Mouse (Mus musculus) midbrain, postnatal 0 days (tissue): ENCODE measurements around the gene Fxyd2. TPM values are rescaled to one million over a fixed set of nuclear protein-coding genes. Genes with fewer than 3 reads are reported as not detected.
A peak's percentile ranks its signal among the peaks of the same experiment; 100 is the strongest.

Source experiments
- ATAC-seq: fragments of 200-750 bp; cut with Nextera tagmentation; 2 replicates; pipeline ENCODE4 v1.8.0; 2017; ENCODE audit warnings: moderate number of reproducible peaks, mild to moderate bottlenecking, moderate TSS enrichment, moderate library complexity; ENCODE audit not compliant: low FRiP score
- DNase-seq: peaks from one replicate; pipeline ENCODE4 v3.0.0-alpha.2; 2015; ENCODE audit warnings: low spot score
- H3K27ac ChIP-seq: fragments of 300-500 bp; sonication (generic); 2 replicates; pipeline ENCODE4 v1.5.1; 2014; ENCODE audit warnings: low read depth, mild to moderate bottlenecking, low read length, mixed read lengths
- H3K27me3 ChIP-seq: fragments of 300-500 bp; sonication (generic); 2 replicates; pipeline ENCODE4 v1.6.1; 2014; ENCODE audit warnings: low read length, control low read depth, mixed read lengths; ENCODE audit not compliant: insufficient read depth
- H3K36me3 ChIP-seq: fragments of 300-500 bp; sonication (generic); 2 replicates; pipeline ENCODE4 v1.6.1; 2014; ENCODE audit warnings: low read length, control low read depth, mixed read lengths; ENCODE audit not compliant: insufficient read depth
- H3K4me1 ChIP-seq: fragments of 300-500 bp; sonication (generic); 2 replicates; pipeline ENCODE4 v1.6.1; 2014; ENCODE audit warnings: mild to moderate bottlenecking, control low read depth, antibody characterized with exemption, low read length, mixed read lengths; ENCODE audit not compliant: insufficient read depth
- H3K4me2 ChIP-seq: fragments of 300-500 bp; sonication (generic); 2 replicates; pipeline ENCODE4 v1.6.1; 2014; ENCODE audit warnings: low read depth, mild to moderate bottlenecking, low read length, mixed read lengths; ENCODE audit not compliant: poor library complexity, severe bottlenecking
- H3K4me3 ChIP-seq: fragments of 300-500 bp; sonication (generic); 2 replicates; pipeline ENCODE4 v1.5.1; 2014; ENCODE audit warnings: low read depth, mild to moderate bottlenecking, low read length, moderate library complexity
- H3K9ac ChIP-seq: fragments of 300-500 bp; sonication (generic); replicated peaks from 2 replicates; pipeline ENCODE4 v1.6.1; 2014; ENCODE audit warnings: mild to moderate bottlenecking, low read length, moderate library complexity, mixed read lengths; ENCODE audit not compliant: poor library complexity, severe bottlenecking
- H3K9me3 ChIP-seq: fragments of 300-500 bp; sonication (generic); 2 replicates; pipeline ENCODE4 v1.6.1; 2016; ENCODE audit warnings: low read length, control low read depth
- CTCF ChIP-seq: IDR thresholded peaks from 2 replicates; pipeline ENCODE4 v1.5.1; 2016; ENCODE audit warnings: antibody characterized with exemption, mild to moderate bottlenecking
- WGBS: fragments of 180-500 bp; shearing (Covaris S2); extraction: QIAGEN DNeasy Blood & Tissue Kit; methylation state at CpG from one replicate; pipeline ENCODE4 v1.1.7; 2014; 5-methylcytosine and 5-hydroxymethylcytosine counted together
- polyA plus RNA-seq: library from polyadenylated mRNA; unstranded; fragments of >200 nt; fragmentation: Nextera tagmentation; extraction: Ambion mirVana; gene quantifications from 2 replicates; pipeline ENCODE4 v1.2.1, GENCODE M21; 2015
- total RNA-seq: library from RNA; depleted of rRNA; stranded (reverse); fragments of >200 nt; gene quantifications from 2 replicates; pipeline ENCODE4 v1.2.3, GENCODE M21; 2014

Fxyd2 gene
- total and polyA plus RNA-seq, 2 experiments from 2014 or later = 21.0 to 40.8 TPM

DNA sequence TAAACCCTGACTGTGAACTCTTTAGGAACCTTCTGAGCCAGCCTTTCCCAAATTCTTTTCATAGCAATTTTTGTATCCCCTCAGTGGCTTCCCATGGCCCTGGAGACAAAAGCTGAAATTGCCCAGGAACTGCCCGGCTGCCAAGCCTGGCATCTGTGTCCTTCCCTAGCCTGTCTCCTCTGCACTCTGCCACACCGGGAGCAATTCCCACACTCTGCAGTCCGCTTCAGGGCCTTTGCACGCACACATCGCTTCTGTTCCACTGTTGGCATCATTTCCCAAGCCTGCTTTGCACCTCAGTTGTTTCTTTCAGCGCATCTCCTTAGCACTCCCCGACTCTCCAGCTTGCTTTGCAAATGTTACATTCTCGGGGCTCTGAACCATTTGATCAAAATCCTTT lies 31.8 kb upstream of the Fxyd2 start:
- TF ChIP-seq CTCF = no peak
- Histone ChIP-seq H3K27me3 (no peaks in the 10 kb centered on the region), H3K9me3 (no peaks in the 10 kb centered on the region), H3K4me2 (no peak overlapping the region), H3K9ac (no peak overlapping the region), H3K4me1 (peaks cover 7% of the 10 kb centered on the region), H3K27ac (no peak overlapping the region), H3K4me3 (no peak overlapping the region), H3K36me3 (no peaks in the 10 kb centered on the region)
- ATAC-seq (no peak), DNase-seq (no peak)
- WGBS = 74% methylated on average over 8 of the region's 8 CpGs

DNA sequence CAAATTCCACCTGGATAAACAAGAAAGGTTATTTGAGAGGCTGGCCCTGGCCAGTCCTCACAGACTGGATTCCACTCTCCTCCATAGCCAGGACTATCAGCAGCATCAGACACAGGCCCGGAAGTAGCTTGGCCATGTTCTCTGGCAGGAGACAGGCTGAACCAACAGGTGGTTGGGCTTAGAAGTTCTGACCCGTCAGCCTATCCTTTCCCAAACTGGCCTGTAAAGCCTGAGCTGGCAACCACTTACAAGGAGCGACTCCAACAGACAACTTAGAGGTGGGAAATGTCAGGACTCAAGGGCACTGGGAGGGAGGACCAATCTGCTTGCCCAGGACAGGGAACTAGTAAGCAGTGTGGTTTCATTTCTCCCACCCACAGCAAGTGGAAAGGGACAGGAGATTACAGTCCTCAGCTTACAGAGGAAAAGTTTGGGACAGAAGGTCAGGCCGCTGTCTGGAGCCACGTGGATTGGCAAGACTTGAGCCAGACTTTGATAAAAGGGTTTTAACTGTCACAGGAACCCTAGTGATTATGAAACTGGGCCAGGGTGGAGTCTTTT lies 31.0 kb upstream of the Fxyd2 start:
- Histone ChIP-seq H3K9ac (no peak overlapping the region), H3K4me1 (peaks cover 7% of the 10 kb centered on the region), H3K9me3 (no peaks in the 10 kb centered on the region), H3K36me3 (no peaks in the 10 kb centered on the region), H3K4me3 (no peak overlapping the region), H3K27ac (no peak overlapping the region), H3K4me2 (no peak overlapping the region), H3K27me3 (no peaks in the 10 kb centered on the region)
- DNase-seq (no peak), ATAC-seq (no peak)
- TF ChIP-seq CTCF = no peak
- 77% methylated on average over 5 of the region's 5 CpGs for WGBS

DNA sequence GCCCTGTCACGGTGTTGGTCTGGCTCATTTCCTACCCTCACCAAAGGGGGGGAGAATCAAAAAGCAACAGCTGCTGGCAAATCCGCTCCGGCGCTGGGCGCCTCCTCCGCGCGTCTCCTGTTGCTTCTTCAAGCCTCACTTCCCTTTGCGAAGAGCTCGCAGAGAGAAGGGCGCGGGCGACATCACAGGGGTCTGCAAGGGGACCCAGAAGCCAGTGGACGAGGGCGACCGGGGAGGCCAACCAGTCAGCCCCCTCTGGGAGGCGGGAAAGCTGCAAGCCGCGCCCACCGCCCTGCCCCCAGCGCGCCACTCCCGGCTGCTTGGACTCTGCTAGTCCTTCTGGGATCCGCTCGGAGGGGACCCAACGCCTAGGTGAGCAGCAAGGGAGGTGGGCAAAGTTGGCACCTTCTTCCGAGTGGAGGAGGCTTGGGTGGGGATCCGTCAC lies 29.3 kb upstream of the Fxyd2 start, which contains the start of gene Fxyd6:
Fxyd6 (plus strand) TSS at position 69 of the 445 bp plus-strand sequence.
- H3K9ac ChIP-seq = peak within 1 kb of the TSS; percentile 86
- H3K4me2 ChIP-seq = peak within 1 kb of the TSS; percentile 58
- no peaks in the 10 kb centered on the region for H3K36me3 ChIP-seq
- peaks cover 7% of the 10 kb centered on the region for H3K4me1 ChIP-seq
- TF ChIP-seq CTCF = no peak; the same call in 1 of the 2 replicates
- under 1% methylated on average over 28 of the region's 28 CpGs for WGBS
- ATAC-seq (peak; percentile 74), DNase-seq (peak; percentile 81)
- H3K4me3 ChIP-seq = peak within 1 kb of the TSS; percentile 76
- H3K27ac ChIP-seq = peak within 1 kb of the TSS; percentile 89
- no peaks in the 10 kb centered on the region for H3K9me3 ChIP-seq
- H3K27me3 ChIP-seq = no peaks in the 10 kb centered on the region

DNA sequence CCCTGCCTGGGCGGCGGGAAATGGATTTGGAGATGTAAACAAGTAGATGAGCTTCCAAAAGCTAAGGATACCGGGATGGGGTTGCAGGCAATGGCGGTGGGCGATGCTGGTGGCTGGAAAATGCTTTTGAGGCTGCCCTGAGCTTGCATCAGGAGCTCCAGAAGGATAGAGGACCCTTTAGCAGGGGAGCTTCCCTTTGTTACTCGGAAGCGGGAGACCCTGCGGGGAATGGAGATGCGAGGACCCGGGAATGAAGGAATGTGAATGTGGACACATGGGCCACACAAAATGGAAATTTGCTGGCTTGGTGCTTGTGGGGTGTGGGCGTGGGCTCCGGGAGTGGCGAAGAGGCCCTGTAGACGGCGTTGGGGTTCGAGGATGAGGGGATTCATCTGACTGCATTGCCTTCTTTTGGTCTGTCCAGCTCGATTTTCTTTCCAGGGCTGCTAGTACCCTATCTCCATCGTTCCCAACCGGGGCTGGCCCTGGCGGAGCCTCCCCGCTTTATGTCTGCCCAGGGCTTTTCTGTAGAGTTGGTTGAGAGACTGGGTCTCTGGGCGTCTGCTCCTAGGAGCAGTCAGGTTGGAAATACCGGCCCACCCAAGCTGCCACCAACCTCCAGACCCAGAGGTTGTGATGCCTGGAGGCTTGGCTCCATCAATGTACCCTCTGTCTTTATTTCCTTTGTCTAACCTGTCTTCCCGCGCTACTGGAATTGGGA lies 28.7 kb upstream of the Fxyd2 start:
- no peak for TF ChIP-seq CTCF
- Histone ChIP-seq H3K9ac (peak overlapping the region; percentile 86), H3K4me1 (peaks cover 7% of the 10 kb centered on the region), H3K4me2 (peak overlapping the region; percentile 58), H3K9me3 (no peaks in the 10 kb centered on the region), H3K27me3 (no peaks in the 10 kb centered on the region), H3K4me3 (peak overlapping the region; percentile 76), H3K36me3 (peaks cover 5% of the 10 kb centered on the region; the same call in 1 of the 2 replicates), H3K27ac (peak overlapping the region; percentile 89)
- DNase-seq (peak; percentile 26), ATAC-seq (peak; percentile 21; the same call in 1 of the 2 replicates)
- WGBS = 2% methylated on average over 25 of the region's 25 CpGs

DNA sequence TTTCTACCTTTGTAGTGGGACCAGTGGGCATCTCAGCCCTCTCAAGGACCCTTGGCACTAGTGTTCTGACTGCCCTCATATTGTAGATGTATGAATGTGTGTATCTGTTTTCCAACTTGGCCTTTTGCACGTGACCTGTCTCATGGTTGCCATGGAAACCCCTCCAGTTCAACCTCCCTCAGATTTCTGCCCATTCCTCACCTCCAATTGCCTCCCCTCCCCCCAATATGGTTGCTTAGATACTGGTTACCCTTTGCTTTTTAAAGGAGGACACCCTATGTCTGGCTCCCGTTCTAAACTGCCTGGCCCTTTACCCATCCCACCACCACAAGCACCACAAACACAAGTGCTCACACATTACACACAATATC lies 28.1 kb upstream of the Fxyd2 start:
- WGBS = 5% methylated on average over 2 of the region's 2 CpGs
- ATAC-seq (peak; percentile 59), DNase-seq (peak; percentile 90)
- Histone ChIP-seq H3K4me3 (peak overlapping the region; percentile 76), H3K36me3 (peaks cover 6% of the 10 kb centered on the region; the same call in 1 of the 2 replicates), H3K27ac (peak overlapping the region; percentile 89), H3K9ac (peak overlapping the region; percentile 86), H3K4me1 (peaks cover 7% of the 10 kb centered on the region), H3K9me3 (no peaks in the 10 kb centered on the region), H3K27me3 (no peaks in the 10 kb centered on the region), H3K4me2 (peak overlapping the region; percentile 58)
- TF ChIP-seq CTCF = no peak

DNA sequence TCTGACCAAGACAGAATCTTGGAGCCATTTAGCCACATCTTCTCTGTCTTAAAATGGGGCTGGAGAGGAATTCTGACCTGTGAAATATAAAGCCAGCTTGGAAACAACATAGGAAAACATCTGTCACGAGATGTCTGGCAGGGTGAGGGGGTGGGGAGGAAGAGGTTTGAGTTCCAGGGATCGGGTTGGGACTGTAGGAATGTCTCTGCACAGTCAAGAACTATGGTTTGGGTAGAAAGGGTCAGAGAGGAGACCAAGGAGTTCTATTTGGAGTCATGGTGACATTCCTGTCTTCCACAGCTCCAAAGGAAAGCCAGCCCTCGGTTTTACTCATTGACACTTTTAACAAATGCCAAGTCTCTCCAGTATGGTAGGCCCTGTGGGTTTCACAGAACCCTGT lies 25.6 kb upstream of the Fxyd2 start:
- no peak overlapping the region for H3K27ac ChIP-seq
- TF ChIP-seq CTCF = no peak
- ATAC-seq (no peak), DNase-seq (no peak)
- H3K4me2 ChIP-seq = no peak overlapping the region
- H3K27me3 ChIP-seq = no peaks in the 10 kb centered on the region
- H3K9ac ChIP-seq = no peak overlapping the region
- no peak overlapping the region for H3K4me3 ChIP-seq
- 80% methylated on average over 3 of the region's 3 CpGs for WGBS
- no peaks in the 10 kb centered on the region for H3K9me3 ChIP-seq
- peaks cover 6% of the 10 kb centered on the region; the same call in 1 of the 2 replicates for H3K36me3 ChIP-seq
- H3K4me1 ChIP-seq = peaks cover 7% of the 10 kb centered on the region
